Mouse (Mus musculus): ENCODE measurements at regions not wholly inside any gene's neighbourhood (a gene's known extent, or its start where the extent isn't known, plus 50 kb on each side); places are given as distances from the start of the nearest gene placed in this dataset.

DNA sequence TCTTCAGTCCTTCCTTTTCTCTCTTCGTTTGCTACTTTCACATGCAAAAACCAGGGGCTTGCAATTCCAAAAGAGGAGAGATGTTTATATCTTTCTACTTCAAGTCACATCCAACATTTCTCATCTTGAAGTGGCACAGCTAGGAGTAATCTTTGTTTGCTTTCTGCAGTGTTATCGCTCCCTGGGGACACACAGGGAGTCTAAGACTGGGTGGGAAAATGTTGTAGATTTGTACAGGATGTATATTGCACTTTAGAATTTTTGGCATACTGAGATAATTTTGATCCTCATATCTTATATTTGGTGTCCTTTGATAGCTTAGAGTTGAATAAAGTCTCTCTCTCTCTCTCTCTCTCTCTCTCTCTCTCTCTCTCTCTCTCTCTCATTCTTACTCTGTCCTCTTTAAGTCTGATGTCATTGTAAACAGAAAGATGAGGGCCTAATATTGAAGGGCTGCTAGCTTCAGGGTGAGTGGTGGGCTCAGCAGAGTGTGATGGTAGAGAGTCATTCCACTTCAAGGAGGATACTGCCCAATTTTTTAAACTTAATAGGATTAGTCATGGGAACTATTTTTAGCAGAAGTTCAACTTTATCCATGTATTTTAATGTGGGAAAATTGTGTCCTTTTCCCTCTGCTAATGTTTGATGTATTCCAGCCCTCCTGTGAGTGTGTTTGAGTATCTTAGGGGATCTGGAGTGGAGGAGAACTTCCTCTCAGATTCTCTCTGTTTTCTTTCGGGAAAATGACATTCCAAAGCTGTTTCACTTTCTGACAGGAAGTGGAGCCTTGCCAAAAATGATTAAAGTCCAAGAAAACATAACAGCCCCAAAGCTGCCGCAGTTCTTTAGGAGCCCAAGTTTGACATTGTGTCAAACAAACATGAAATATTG, 397.3 kb upstream of the Zeb2 start:
- H3K4me1 ChIP-seq (ENCODE audit: control insufficient read depth, insufficient read depth, low read length) = no peaks in the 10 kb centered on the region
- no peak overlapping the region for H3K4me3 ChIP-seq (ENCODE audit: low read depth, low read length)
- H3K9ac ChIP-seq (ENCODE audit: low read depth, poor library complexity, severe bottlenecking) = no peak overlapping the region
- TF ChIP-seq EP300 (IDR thresholded peaks at IDR 0.05; ENCODE audit: insufficient read depth, low read depth, low read length) = no peak
- no peak for TF ChIP-seq POLR2A (IDR thresholded peaks at IDR 0.05; ENCODE audit: insufficient read depth, low read length)
- TF ChIP-seq CTCF (IDR thresholded peaks at IDR 0.05; ENCODE audit: low read depth, low read length) = no peak
- H3K27me3 ChIP-seq (ENCODE audit: control insufficient read depth, insufficient read depth, low read length, poor library complexity, severe bottlenecking) = no peaks in the 10 kb centered on the region
- H3K27ac ChIP-seq (ENCODE audit: insufficient read depth, low read length) = no peak overlapping the region
- no peaks in the 10 kb centered on the region for H3K9me3 ChIP-seq (replicated peaks; ENCODE audit: control insufficient read depth, insufficient read depth, low read length, poor library complexity, severe bottlenecking)
- H3K36me3 ChIP-seq (ENCODE audit: control insufficient read depth, insufficient read depth, low read length, poor library complexity, severe bottlenecking) = no peaks in the 10 kb centered on the region

DNA sequence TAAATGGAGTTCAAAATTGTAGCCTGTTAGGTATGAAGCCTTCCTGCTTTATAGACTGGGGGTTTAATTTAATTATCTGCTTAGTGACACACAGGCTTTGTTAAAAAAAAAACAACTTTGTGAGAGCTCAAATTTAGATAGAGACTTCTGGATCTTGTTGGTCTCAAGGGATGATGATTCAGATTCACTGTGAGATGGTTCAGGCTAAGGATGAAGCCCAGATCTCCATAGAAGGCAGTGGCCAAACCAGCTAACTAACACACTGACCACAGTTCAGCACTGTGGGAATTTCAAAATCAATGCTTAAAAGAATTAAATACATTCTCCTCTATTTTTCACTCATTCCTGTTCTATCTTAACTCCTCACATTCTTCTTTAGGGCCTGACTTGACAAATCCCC, 395.7 kb upstream of the Zeb2 start:
- Histone ChIP-seq H3K27me3 (ENCODE audit: control insufficient read depth, insufficient read depth, low read length, poor library complexity, severe bottlenecking) (no peaks in the 10 kb centered on the region), H3K27ac (ENCODE audit: insufficient read depth, low read length) (no peak overlapping the region)
- TF ChIP-seq POLR2A (IDR thresholded peaks at IDR 0.05; ENCODE audit: insufficient read depth, low read length) = no peak
- no peak for TF ChIP-seq EP300 (IDR thresholded peaks at IDR 0.05; ENCODE audit: insufficient read depth, low read depth, low read length)
- no peak for TF ChIP-seq CTCF (IDR thresholded peaks at IDR 0.05; ENCODE audit: low read depth, low read length)

DNA sequence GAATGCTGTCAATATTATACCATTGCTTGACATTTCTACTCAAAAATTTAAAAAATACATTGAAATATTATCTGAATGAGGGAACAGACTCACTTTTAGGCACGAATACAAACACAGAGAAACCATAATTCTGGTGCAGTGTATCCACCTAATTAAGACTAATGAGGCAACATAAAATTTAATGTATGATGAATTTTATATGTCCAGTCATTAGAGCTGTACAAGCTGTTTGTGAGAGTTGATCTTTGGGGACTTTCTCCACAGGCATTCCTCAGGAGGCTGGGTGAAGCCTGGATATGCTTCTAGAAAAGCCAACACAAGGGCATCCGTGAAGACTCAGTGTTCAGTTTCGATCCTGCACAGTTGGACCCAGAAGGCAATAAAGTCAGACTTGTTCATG, 394.6 kb upstream of the Zeb2 start:
- Histone ChIP-seq H3K9me3 (replicated peaks; ENCODE audit: control insufficient read depth, insufficient read depth, low read length, poor library complexity, severe bottlenecking) (no peaks in the 10 kb centered on the region), H3K4me1 (ENCODE audit: control insufficient read depth, insufficient read depth, low read length) (no peaks in the 10 kb centered on the region), H3K27me3 (ENCODE audit: control insufficient read depth, insufficient read depth, low read length, poor library complexity, severe bottlenecking) (no peaks in the 10 kb centered on the region), H3K4me3 (ENCODE audit: low read depth, low read length) (no peak overlapping the region), H3K9ac (ENCODE audit: low read depth, poor library complexity, severe bottlenecking) (no peak overlapping the region), H3K36me3 (ENCODE audit: control insufficient read depth, insufficient read depth, low read length, poor library complexity, severe bottlenecking) (no peaks in the 10 kb centered on the region), H3K27ac (ENCODE audit: insufficient read depth, low read length) (no peak overlapping the region)
- TF ChIP-seq CTCF (IDR thresholded peaks at IDR 0.05; ENCODE audit: low read depth, low read length) (no peak), POLR2A (IDR thresholded peaks at IDR 0.05; ENCODE audit: insufficient read depth, low read length) (no peak), EP300 (IDR thresholded peaks at IDR 0.05; ENCODE audit: insufficient read depth, low read depth, low read length) (no peak)

More for the DNA sequence above, 395.7 kb upstream of the Zeb2 start:
- Histone ChIP-seq H3K4me1 (ENCODE audit: control insufficient read depth, insufficient read depth, low read length) (no peaks in the 10 kb centered on the region), H3K36me3 (ENCODE audit: control insufficient read depth, insufficient read depth, low read length, poor library complexity, severe bottlenecking) (no peaks in the 10 kb centered on the region), H3K9me3 (replicated peaks; ENCODE audit: control insufficient read depth, insufficient read depth, low read length, poor library complexity, severe bottlenecking) (no peaks in the 10 kb centered on the region), H3K4me3 (ENCODE audit: low read depth, low read length) (no peak overlapping the region), H3K9ac (ENCODE audit: low read depth, poor library complexity, severe bottlenecking) (no peak overlapping the region)

DNA sequence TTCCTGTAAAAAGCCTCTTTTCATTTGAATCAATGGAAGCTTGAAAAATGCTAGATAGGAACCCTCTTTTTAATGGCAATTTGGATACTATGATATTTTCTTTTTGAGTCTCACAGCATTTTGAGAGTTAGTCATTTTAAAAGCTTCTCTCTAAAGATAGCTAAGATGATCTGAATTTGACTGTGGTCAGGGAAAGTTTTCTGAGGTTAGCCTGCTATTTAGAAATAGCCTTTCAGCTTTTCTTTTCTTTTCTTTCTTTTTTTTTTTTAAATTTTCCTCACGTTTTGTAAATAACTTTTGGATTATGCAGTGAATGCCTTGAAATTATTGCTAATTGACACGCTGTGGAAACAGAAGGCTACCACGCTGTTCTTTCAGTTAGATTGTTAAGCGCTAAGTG, 387.3 kb upstream of the Zeb2 start:
- TF ChIP-seq EP300 (IDR thresholded peaks at IDR 0.05; ENCODE audit: insufficient read depth, low read depth, low read length) (no peak), POLR2A (IDR thresholded peaks at IDR 0.05; ENCODE audit: insufficient read depth, low read length) (no peak)
- no peaks in the 10 kb centered on the region for H3K4me1 ChIP-seq (ENCODE audit: control insufficient read depth, insufficient read depth, low read length)
- H3K4me3 ChIP-seq (ENCODE audit: low read depth, low read length) = no peak overlapping the region

GRCm38 (mm10) chr2:45493656-45494055, 376.5 kb upstream of the Zeb2 start:
- H3K9ac ChIP-seq (ENCODE audit: low read depth, poor library complexity, severe bottlenecking) = no peak overlapping the region
- no peak overlapping the region for H3K27ac ChIP-seq (ENCODE audit: insufficient read depth, low read length)
- H3K4me3 ChIP-seq (ENCODE audit: low read depth, low read length) = no peak overlapping the region
- no peak for TF ChIP-seq EP300 (IDR thresholded peaks at IDR 0.05; ENCODE audit: insufficient read depth, low read depth, low read length)
- no peak for TF ChIP-seq POLR2A (IDR thresholded peaks at IDR 0.05; ENCODE audit: insufficient read depth, low read length)
- TF ChIP-seq CTCF (IDR thresholded peaks at IDR 0.05; ENCODE audit: low read depth, low read length) = no peak
- H3K4me1 ChIP-seq (ENCODE audit: control insufficient read depth, insufficient read depth, low read length) = no peaks in the 10 kb centered on the region
- H3K9me3 ChIP-seq (replicated peaks; ENCODE audit: control insufficient read depth, insufficient read depth, low read length, poor library complexity, severe bottlenecking) = no peaks in the 10 kb centered on the region
- H3K36me3 ChIP-seq (ENCODE audit: control insufficient read depth, insufficient read depth, low read length, poor library complexity, severe bottlenecking) = no peaks in the 10 kb centered on the region
- H3K27me3 ChIP-seq (ENCODE audit: control insufficient read depth, insufficient read depth, low read length, poor library complexity, severe bottlenecking) = no peaks in the 10 kb centered on the region

More for the DNA sequence above, 387.3 kb upstream of the Zeb2 start:
- Histone ChIP-seq H3K27ac (ENCODE audit: insufficient read depth, low read length) (no peak overlapping the region), H3K27me3 (ENCODE audit: control insufficient read depth, insufficient read depth, low read length, poor library complexity, severe bottlenecking) (no peaks in the 10 kb centered on the region), H3K9ac (ENCODE audit: low read depth, poor library complexity, severe bottlenecking) (no peak overlapping the region), H3K9me3 (replicated peaks; ENCODE audit: control insufficient read depth, insufficient read depth, low read length, poor library complexity, severe bottlenecking) (no peaks in the 10 kb centered on the region), H3K36me3 (ENCODE audit: control insufficient read depth, insufficient read depth, low read length, poor library complexity, severe bottlenecking) (no peaks in the 10 kb centered on the region)

GRCm38 (mm10) chr2:45486530-45486929, 369.3 kb upstream of the Zeb2 start:
- no peak overlapping the region for H3K9ac ChIP-seq (ENCODE audit: low read depth, poor library complexity, severe bottlenecking)

More at GRCm38 (mm10) chr2:45486530-45486929, 369.3 kb upstream of the Zeb2 start:
- Histone ChIP-seq H3K4me3 (ENCODE audit: low read depth, low read length) (no peak overlapping the region), H3K36me3 (ENCODE audit: control insufficient read depth, insufficient read depth, low read length, poor library complexity, severe bottlenecking) (no peaks in the 10 kb centered on the region), H3K27me3 (ENCODE audit: control insufficient read depth, insufficient read depth, low read length, poor library complexity, severe bottlenecking) (no peaks in the 10 kb centered on the region), H3K9me3 (replicated peaks; ENCODE audit: control insufficient read depth, insufficient read depth, low read length, poor library complexity, severe bottlenecking) (no peaks in the 10 kb centered on the region), H3K27ac (ENCODE audit: insufficient read depth, low read length) (no peak overlapping the region), H3K4me1 (ENCODE audit: control insufficient read depth, insufficient read depth, low read length) (no peaks in the 10 kb centered on the region)
- no peak for TF ChIP-seq CTCF (IDR thresholded peaks at IDR 0.05; ENCODE audit: low read depth, low read length)
- TF ChIP-seq POLR2A (IDR thresholded peaks at IDR 0.05; ENCODE audit: insufficient read depth, low read length) = no peak
- TF ChIP-seq EP300 (IDR thresholded peaks at IDR 0.05; ENCODE audit: insufficient read depth, low read depth, low read length) = no peak
